Mouse (Mus musculus): ENCODE results near the gene Vrk1. TPM values are rescaled to one million over a fixed set of nuclear protein-coding genes. Genes with fewer than 3 reads are reported as not detected.
A peak's percentile ranks its signal among the peaks of the same experiment; 100 is the strongest.

Vrk1 gene
- polyA plus RNA-seq, 1 experiment from 2014 or later: 30.6 TPM

DNA sequence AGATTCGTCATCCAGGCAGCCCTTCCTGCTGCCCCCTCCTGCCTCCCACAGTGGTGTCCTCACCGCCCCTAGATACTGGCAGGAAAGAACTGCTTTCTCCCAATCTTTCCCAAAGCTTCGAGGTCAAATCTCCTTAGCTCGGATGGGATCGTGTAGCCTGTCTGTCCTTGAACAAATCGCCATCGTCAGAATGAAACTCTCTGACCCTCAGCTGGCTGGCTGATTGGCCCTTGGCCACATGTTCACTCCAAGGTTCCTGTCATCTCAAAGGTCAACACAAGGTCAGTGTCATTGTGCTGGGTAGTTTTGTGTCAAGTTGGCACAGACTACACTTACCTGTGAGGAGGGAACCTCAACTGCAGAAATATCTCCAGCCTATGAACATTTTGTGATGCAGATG is 16.7 kb upstream of the Vrk1 start:
- Histone ChIP-seq H3K27me3 (ENCODE audit: control insufficient read depth, insufficient read depth, low read length) (no peaks in the 10 kb centered on the region), H3K9ac (no peak overlapping the region), H3K4me2 (replicated peaks) (no peak overlapping the region), H3K4me3 (replicated peaks; ENCODE audit: low read length) (no peak overlapping the region), H3K4me1 (replicated peaks; ENCODE audit: control insufficient read depth, insufficient read depth, low read length) (peaks cover 3% of the 10 kb centered on the region; the same call in 1 of the 2 replicates), H3K36me3 (replicated peaks; ENCODE audit: control insufficient read depth, insufficient read depth) (no peaks in the 10 kb centered on the region), H3K9me3 (ENCODE audit: control insufficient read depth, low read length) (no peaks in the 10 kb centered on the region), H3K27ac (no peak overlapping the region)
- no peak for ATAC-seq (ENCODE audit: low FRiP score)
- DNase-seq (ENCODE audit: low spot score): no peak
- WGBS: 68% methylated on average over 7 of the region's 7 CpGs

DNA sequence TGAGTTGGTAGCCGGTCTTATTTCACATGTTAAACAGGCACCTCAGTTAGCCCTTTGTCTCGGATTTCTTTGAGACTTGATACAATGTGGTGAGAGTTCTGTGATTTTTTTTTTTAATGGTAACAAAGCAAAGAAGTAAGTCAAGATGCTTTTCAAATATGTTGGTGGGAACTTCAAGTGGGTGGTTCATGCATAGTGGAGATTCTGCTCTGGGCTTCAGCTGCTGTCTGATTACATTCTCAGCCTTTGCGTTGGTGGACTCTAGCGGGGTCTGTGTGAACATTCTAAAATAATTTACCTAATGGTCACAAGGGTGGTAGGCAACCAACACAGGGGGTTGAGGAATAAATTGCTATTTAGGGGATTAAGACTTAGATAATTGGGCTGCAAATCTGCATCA is 14.1 kb upstream of the Vrk1 start:
- Histone ChIP-seq H3K9me3 (ENCODE audit: control insufficient read depth, low read length) (no peaks in the 10 kb centered on the region), H3K27ac (no peak overlapping the region), H3K4me1 (replicated peaks; ENCODE audit: control insufficient read depth, insufficient read depth, low read length) (peaks cover 3% of the 10 kb centered on the region; the same call in 1 of the 2 replicates), H3K4me3 (replicated peaks; ENCODE audit: low read length) (no peak overlapping the region), H3K9ac (no peak overlapping the region), H3K36me3 (replicated peaks; ENCODE audit: control insufficient read depth, insufficient read depth) (no peaks in the 10 kb centered on the region), H3K4me2 (replicated peaks) (no peak overlapping the region), H3K27me3 (ENCODE audit: control insufficient read depth, insufficient read depth, low read length) (no peaks in the 10 kb centered on the region)
- ATAC-seq (ENCODE audit: low FRiP score) (no peak), DNase-seq (ENCODE audit: low spot score) (no peak)
- 56% methylated on average over 4 of the region's 4 CpGs for whole genome bisulfite sequencing

DNA sequence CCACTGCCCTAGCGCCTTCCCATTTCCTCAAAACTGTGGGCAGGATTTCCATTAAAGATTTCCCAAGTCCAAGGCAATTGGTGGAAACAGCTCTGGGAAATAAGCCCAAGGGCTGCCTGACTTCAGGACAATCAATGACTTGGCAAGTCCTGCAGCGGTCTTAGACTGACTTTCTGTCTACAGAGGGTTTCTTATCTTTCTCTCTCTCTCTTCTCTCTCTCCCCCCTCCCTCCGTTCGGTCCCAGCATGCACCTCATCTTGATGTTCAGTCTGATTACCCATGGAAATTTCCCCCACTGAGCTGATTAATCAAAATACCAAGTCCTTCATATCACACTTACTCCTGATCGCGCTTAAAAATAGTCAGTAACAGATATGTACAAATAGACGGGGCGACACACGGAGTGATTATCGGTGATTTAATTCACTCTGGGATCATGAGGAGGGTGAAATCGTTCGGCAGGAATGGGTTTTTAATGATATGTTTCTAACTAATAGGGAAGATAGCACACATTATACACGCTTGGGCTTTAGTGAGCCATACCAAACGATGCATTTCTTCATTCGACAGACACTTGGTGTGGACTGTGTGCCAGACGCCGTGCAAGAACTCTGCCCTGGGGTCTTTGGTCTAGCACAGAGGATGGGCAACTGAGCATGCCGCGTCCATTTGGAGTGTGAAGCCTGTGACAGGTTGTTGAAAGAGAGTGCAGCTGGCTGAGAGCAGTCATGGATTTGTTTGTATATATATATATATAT is 12.8 kb upstream of the Vrk1 start:
- DNase-seq (ENCODE audit: low spot score) (peak; percentile 33), ATAC-seq (ENCODE audit: low FRiP score) (peak; percentile 57)
- H3K27me3 ChIP-seq (ENCODE audit: control insufficient read depth, insufficient read depth, low read length): no peaks in the 10 kb centered on the region
- H3K27ac ChIP-seq: no peak overlapping the region
- H3K36me3 ChIP-seq (replicated peaks; ENCODE audit: control insufficient read depth, insufficient read depth): no peaks in the 10 kb centered on the region
- H3K4me2 ChIP-seq (replicated peaks): 0 out of 2 replicates have a peak overlapping the region, but pooled peaks have one; percentile 13
- no peaks in the 10 kb centered on the region for H3K9me3 ChIP-seq (ENCODE audit: control insufficient read depth, low read length)
- WGBS: 72% methylated on average over 19 of the region's 19 CpGs
- no peak overlapping the region for H3K9ac ChIP-seq
- peaks cover 3% of the 10 kb centered on the region; the same call in 1 of the 2 replicates for H3K4me1 ChIP-seq (replicated peaks; ENCODE audit: control insufficient read depth, insufficient read depth, low read length)
- no peak overlapping the region for H3K4me3 ChIP-seq (replicated peaks; ENCODE audit: low read length)

DNA sequence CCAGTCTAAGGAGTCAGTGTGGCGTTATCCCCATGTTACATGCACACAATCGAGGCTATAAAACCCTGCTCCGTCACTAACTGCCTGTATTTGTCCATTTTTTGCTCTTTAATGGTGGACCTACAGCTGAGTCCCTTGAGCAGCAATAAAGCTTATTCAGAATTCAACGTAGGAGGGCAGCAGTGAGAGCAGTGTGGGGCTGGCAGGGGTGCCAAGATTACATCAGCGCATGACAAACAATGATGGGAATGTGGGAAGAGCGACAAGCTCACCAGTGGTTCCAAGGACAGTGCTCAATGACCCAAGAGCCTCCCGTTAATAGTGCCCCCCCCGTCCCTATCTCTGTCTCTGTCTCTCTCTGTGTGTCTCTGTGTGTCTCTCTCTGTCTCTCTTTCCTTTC is 8.3 kb upstream of the Vrk1 start:
- Histone ChIP-seq H3K9me3 (ENCODE audit: control insufficient read depth, low read length) (no peaks in the 10 kb centered on the region), H3K36me3 (replicated peaks; ENCODE audit: control insufficient read depth, insufficient read depth) (no peaks in the 10 kb centered on the region), H3K27me3 (ENCODE audit: control insufficient read depth, insufficient read depth, low read length) (no peaks in the 10 kb centered on the region), H3K9ac (no peak overlapping the region), H3K27ac (no peak overlapping the region), H3K4me3 (replicated peaks; ENCODE audit: low read length) (no peak overlapping the region), H3K4me2 (replicated peaks) (no peak overlapping the region), H3K4me1 (replicated peaks; ENCODE audit: control insufficient read depth, insufficient read depth, low read length) (peaks cover 3% of the 10 kb centered on the region; the same call in 1 of the 2 replicates)
- 62% methylated on average over 8 of the region's 8 CpGs for WGBS
- no peak for ATAC-seq (ENCODE audit: low FRiP score)
- no peak for DNase-seq (ENCODE audit: low spot score)

DNA sequence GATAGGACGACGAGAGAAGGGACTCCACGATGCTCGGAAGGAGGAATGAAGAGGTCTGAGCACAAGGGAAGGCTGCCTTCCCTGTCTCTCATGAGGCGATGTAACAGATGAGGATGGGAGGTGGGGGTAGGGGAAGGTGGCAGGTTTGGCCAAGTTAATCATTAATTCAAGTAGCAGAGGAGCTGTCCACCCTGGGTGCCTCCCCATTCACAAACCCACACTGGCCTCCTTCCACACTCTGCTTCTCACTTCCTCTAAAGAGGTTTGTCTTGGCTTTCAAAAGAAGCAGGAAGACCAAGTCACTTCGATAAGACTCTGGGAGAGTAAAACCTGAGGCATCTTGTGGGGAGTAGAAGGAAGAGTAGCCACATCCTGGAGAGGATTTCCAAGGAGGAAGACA is 5.3 kb upstream of the Vrk1 start:
- 77% methylated on average over 6 of the region's 6 CpGs for whole genome bisulfite sequencing
- no peak for ATAC-seq (ENCODE audit: low FRiP score)

DNA sequence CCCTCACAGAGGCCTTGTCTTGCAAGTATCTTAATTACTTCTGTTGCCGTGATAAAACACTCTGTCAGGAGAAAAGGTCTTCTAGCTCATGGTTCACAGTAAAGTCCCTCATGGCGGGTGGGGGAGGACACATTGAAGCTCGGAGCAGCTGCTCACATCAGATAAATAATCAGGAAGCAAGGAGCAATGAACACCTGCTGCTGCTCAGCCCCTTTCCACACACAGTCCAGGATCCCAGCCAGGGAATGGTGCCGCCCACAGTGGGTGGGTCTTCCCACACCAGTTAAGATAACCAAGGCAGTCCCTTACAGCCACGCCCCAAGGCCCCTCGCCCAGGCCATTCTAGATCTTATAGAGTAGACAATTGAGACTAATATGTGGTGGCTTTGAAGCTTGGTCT is 3.8 kb upstream of the Vrk1 start:
- Histone ChIP-seq H3K4me2 (replicated peaks) (no peak overlapping the region), H3K4me1 (replicated peaks; ENCODE audit: control insufficient read depth, insufficient read depth, low read length) (no peaks in the 10 kb centered on the region), H3K9ac (no peak overlapping the region), H3K9me3 (ENCODE audit: control insufficient read depth, low read length) (no peaks in the 10 kb centered on the region), H3K27me3 (ENCODE audit: control insufficient read depth, insufficient read depth, low read length) (no peaks in the 10 kb centered on the region), H3K36me3 (replicated peaks; ENCODE audit: control insufficient read depth, insufficient read depth) (no peaks in the 10 kb centered on the region), H3K4me3 (replicated peaks; ENCODE audit: low read length) (no peak overlapping the region), H3K27ac (no peak overlapping the region)
- DNase-seq (ENCODE audit: low spot score) (no peak), ATAC-seq (ENCODE audit: low FRiP score) (no peak)
- WGBS: 90% methylated on average over 6 of the region's 6 CpGs

More for the DNA sequence above, 5.3 kb upstream of the Vrk1 start:
- Histone ChIP-seq H3K4me1 (replicated peaks; ENCODE audit: control insufficient read depth, insufficient read depth, low read length) (no peaks in the 10 kb centered on the region), H3K9ac (no peak overlapping the region), H3K36me3 (replicated peaks; ENCODE audit: control insufficient read depth, insufficient read depth) (no peaks in the 10 kb centered on the region), H3K9me3 (ENCODE audit: control insufficient read depth, low read length) (no peaks in the 10 kb centered on the region), H3K27ac (no peak overlapping the region), H3K4me2 (replicated peaks) (no peak overlapping the region), H3K4me3 (replicated peaks; ENCODE audit: low read length) (no peak overlapping the region), H3K27me3 (ENCODE audit: control insufficient read depth, insufficient read depth, low read length) (no peaks in the 10 kb centered on the region)
- DNase-seq (ENCODE audit: low spot score): no peak

DNA sequence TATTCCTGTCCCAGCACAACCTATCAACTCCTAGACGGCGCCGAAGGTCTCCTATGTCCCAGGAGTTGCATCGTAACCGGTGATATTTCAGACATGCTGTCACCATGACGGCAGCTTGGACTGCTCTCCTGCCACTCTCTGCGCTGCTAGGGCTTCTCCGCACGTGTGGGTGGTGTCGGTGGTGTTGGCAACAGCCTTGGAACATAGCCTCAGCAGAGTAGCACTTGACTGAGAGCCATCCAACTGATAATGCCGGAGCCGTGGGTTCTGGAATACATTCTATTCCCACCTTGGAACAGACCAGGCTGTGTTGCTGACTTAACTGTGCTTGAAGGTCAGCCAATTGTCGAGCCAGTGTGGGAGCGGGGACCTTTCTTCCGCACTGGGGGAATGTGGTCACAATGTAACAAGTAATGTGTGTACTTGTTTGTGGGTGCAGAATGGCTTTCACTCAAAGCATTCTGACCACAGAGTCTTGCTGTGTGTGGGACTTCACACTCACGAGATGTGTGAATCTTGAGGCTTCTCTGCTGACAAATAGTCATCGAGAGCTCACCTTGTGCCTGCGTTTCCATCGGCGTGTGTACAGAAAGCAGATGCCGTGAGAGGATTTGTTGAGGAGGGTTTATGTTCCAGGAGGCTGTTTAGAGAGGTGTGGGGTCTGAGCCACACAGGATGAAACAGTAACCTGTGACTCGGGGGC is 1.5 kb upstream of the Vrk1 start:
- 90% methylated on average over 22 of the region's 22 CpGs for WGBS
- ATAC-seq (ENCODE audit: low FRiP score) (no peak), DNase-seq (ENCODE audit: low spot score) (no peak)
- Histone ChIP-seq H3K9ac (no peak overlapping the region), H3K27ac (no peak overlapping the region), H3K27me3 (ENCODE audit: control insufficient read depth, insufficient read depth, low read length) (no peaks in the 10 kb centered on the region), H3K4me2 (replicated peaks) (no peak overlapping the region), H3K9me3 (ENCODE audit: control insufficient read depth, low read length) (no peaks in the 10 kb centered on the region), H3K36me3 (replicated peaks; ENCODE audit: control insufficient read depth, insufficient read depth) (no peaks in the 10 kb centered on the region), H3K4me1 (replicated peaks; ENCODE audit: control insufficient read depth, insufficient read depth, low read length) (no peaks in the 10 kb centered on the region), H3K4me3 (replicated peaks; ENCODE audit: low read length) (no peak overlapping the region)

DNA sequence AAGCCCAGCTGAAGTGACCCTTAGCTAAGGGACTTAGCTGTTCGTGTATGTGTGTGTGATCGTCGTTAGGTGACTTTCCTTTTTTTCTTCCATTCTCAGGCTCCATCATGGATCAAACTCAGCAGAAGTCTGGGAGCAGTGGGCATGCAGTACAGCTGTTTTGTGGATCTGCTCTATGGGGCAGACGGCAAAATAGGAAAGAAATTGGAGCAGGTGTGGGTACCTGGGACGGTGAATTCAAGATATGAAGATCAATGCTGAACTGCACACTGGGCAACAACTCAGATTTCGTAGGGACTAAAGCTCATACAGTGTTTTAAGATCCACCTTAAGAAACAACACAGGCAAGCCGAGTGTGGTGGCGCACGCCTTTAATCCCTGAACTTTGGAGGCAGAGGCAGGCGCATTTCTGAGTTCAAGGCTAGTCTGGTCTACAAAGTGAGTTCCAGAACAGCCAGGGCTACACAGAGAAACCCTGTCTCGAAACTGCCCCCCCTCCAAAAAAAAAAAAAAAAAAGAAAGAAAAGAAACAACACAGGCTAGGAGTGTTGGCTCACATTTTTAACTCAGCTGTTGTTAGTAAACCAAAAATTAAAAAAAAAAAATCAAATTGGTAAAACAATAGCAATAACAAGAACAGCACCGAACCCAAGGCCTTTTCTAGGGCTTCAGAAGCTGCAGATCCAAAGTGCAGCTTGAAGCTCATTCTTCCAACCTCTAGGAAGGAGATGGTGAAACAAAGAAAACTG is 732 bp upstream of the Vrk1 start:
- peak overlapping the region; percentile 12 for H3K4me3 ChIP-seq (replicated peaks; ENCODE audit: low read length)
- H3K4me2 ChIP-seq (replicated peaks): peak overlapping the region; percentile 36
- H3K36me3 ChIP-seq (replicated peaks; ENCODE audit: control insufficient read depth, insufficient read depth): no peaks in the 10 kb centered on the region
- no peaks in the 10 kb centered on the region for H3K4me1 ChIP-seq (replicated peaks; ENCODE audit: control insufficient read depth, insufficient read depth, low read length)
- no peak for DNase-seq (ENCODE audit: low spot score)
- peak overlapping the region; percentile 29; the same call in 1 of the 2 replicates for H3K9ac ChIP-seq
- peak; percentile 12 for ATAC-seq (ENCODE audit: low FRiP score)
- H3K27me3 ChIP-seq (ENCODE audit: control insufficient read depth, insufficient read depth, low read length): no peaks in the 10 kb centered on the region
- 85% methylated on average over 12 of the region's 12 CpGs for WGBS
- no peak overlapping the region for H3K27ac ChIP-seq
- no peaks in the 10 kb centered on the region for H3K9me3 ChIP-seq (ENCODE audit: control insufficient read depth, low read length)

DNA sequence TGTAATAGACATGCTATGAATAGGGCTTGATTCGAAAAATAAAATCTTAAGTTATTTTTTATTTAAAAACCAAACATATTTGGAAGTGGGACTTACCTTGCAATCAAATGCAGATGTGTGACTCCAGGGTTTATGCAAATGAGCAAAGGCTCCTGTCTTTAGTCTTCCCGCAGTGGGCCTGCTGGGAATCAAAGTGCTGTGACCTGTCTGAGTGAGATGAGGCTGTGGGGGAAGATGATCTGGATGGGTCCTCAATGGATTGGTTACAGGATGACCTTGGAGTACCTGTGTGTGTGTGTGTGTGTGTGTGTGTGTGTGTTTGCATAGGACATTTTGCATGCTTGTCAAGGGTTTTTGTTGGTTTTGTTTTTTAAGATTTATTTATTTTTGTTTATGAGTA is 2.1 kb downstream of the Vrk1 start:
- Histone ChIP-seq H3K27me3 (ENCODE audit: control insufficient read depth, insufficient read depth, low read length) (no peaks in the 10 kb centered on the region), H3K4me2 (replicated peaks) (no peak overlapping the region), H3K9ac (no peak overlapping the region), H3K27ac (no peak overlapping the region), H3K9me3 (ENCODE audit: control insufficient read depth, low read length) (no peaks in the 10 kb centered on the region), H3K4me1 (replicated peaks; ENCODE audit: control insufficient read depth, insufficient read depth, low read length) (no peaks in the 10 kb centered on the region), H3K36me3 (replicated peaks; ENCODE audit: control insufficient read depth, insufficient read depth) (no peaks in the 10 kb centered on the region), H3K4me3 (replicated peaks; ENCODE audit: low read length) (no peak overlapping the region)
- 76% methylated on average over 2 of the region's 2 CpGs for WGBS
- DNase-seq (ENCODE audit: low spot score) (no peak), ATAC-seq (ENCODE audit: low FRiP score) (no peak)

Data from hindbrain, embryonic 14.5 days (tissue).